Mouse (Mus musculus) kidney, adult 2 months (tissue): ENCODE measurements around the gene Hes5. TPM values are rescaled to one million over a fixed set of nuclear protein-coding genes. Genes with fewer than 3 reads are reported as not detected.

Experiments
- DNase-seq: peaks from one replicate; pipeline ENCODE4 v3.0.0; 2021
- H3K27ac ChIP-seq: fragments of 200-500 bp; 2 replicates; pipeline ENCODE4 v1.5.1; 2012; ENCODE audit warnings: low read depth, low read length, control low read depth, inconsistent platforms; ENCODE audit not compliant: insufficient read depth
- H3K27me3 ChIP-seq: fragments of 200-500 bp; replicated peaks from 2 replicates; pipeline ENCODE4 v1.6.1; 2012; ENCODE audit warnings: mild to moderate bottlenecking, moderate library complexity, low read length, inconsistent platforms; ENCODE audit not compliant: control insufficient read depth, insufficient read depth
- H3K36me3 ChIP-seq: fragments of 200-500 bp; 2 replicates; pipeline ENCODE4 v1.6.1; 2012; ENCODE audit warnings: mild to moderate bottlenecking, moderate library complexity, low read length, inconsistent platforms; ENCODE audit not compliant: control insufficient read depth, insufficient read depth
- H3K4me1 ChIP-seq: fragments of 200-500 bp; 2 replicates; pipeline ENCODE4 v1.6.1; 2011; ENCODE audit warnings: low read length; ENCODE audit not compliant: control insufficient read depth, insufficient read depth
- H3K4me3 ChIP-seq: fragments of 200-500 bp; 2 replicates; pipeline ENCODE4 v1.5.1; 2011; ENCODE audit warnings: mild to moderate bottlenecking, low read depth, low read length, control low read depth; ENCODE audit not compliant: insufficient read depth
- CTCF ChIP-seq: fragments of 200-500 bp; conservative IDR thresholded peaks from 2 replicates; pipeline ENCODE4 v1.5.1; 2011; ENCODE audit warnings: low read depth, mild to moderate bottlenecking, control low read depth, low read length, moderate library complexity, mixed read lengths; ENCODE audit not compliant: insufficient read depth, insufficient read length
- POLR2A ChIP-seq: fragments of 200-500 bp; IDR thresholded peaks from one replicate; pipeline ENCODE4 v1.6.1; 2011; ENCODE audit warnings: low read depth, low read length, control low read depth
- WGBS: fragments of 180-500 bp; shearing (Covaris S2); methylation state at CpG from one replicate; pipeline ENCODE4 v1.1.7; 2018; 5-methylcytosine and 5-hydroxymethylcytosine counted together
- polyA plus RNA-seq: library from polyadenylated mRNA; depleted of rRNA; stranded (reverse); fragments of >200 nt; gene quantifications from 2 replicates; pipeline ENCODE4 v1.2.3, GENCODE M21; 2012

The Hes5 gene
- polyA plus RNA-seq, 1 experiment: not detected

GRCm38 (mm10) chr4:154996572-154997154, 35.9 kb downstream of the Hes5 start:
- Histone ChIP-seq H3K4me1 (no peaks in the 10 kb centered on the region), H3K27me3 (no peaks in the 10 kb centered on the region), H3K36me3 (no peaks in the 10 kb centered on the region), H3K4me3 (no peak overlapping the region), H3K27ac (no peak overlapping the region)
- TF ChIP-seq CTCF (no peak), POLR2A (no peak)
- WGBS: 31% methylated on average over 8 of the region's 8 CpGs
- DNase-seq: peak; percentile 46

- DNase-seq: no peak
- Histone ChIP-seq H3K27ac (no peak overlapping the region), H3K36me3 (no peaks in the 10 kb centered on the region), H3K27me3 (no peaks in the 10 kb centered on the region), H3K4me3 (no peak overlapping the region), H3K4me1 (no peaks in the 10 kb centered on the region)
- TF ChIP-seq POLR2A: no peak
- TF ChIP-seq CTCF: no peak
- WGBS: 76% methylated on average over 5 of the region's 5 CpGs
Observed at GRCm38 (mm10) chr4:154999379-154999778, 38.7 kb downstream of the Hes5 start.

- 77% methylated on average over 3 of the region's 3 CpGs for WGBS
- no peak overlapping the region for H3K27ac ChIP-seq
- DNase-seq: no peak
- no peak for TF ChIP-seq POLR2A
- TF ChIP-seq CTCF: no peak
- H3K4me3 ChIP-seq: no peak overlapping the region
- H3K4me1 ChIP-seq: no peaks in the 10 kb centered on the region
- H3K36me3 ChIP-seq: no peaks in the 10 kb centered on the region
- no peaks in the 10 kb centered on the region for H3K27me3 ChIP-seq
Observed at GRCm38 (mm10) chr4:155005278-155005677, 44.6 kb downstream of the Hes5 start.

GRCm38 (mm10) chr4:155006296-155006695, 45.6 kb downstream of the Hes5 start:
- 75% methylated on average over 10 of the region's 10 CpGs for WGBS

GRCm38 (mm10) chr4:155007641-155008040, 46.9 kb downstream of the Hes5 start:
- DNase-seq: no peak
- Histone ChIP-seq H3K27ac (no peak overlapping the region), H3K36me3 (no peaks in the 10 kb centered on the region), H3K4me3 (no peak overlapping the region), H3K4me1 (no peaks in the 10 kb centered on the region), H3K27me3 (no peaks in the 10 kb centered on the region)
- 87% methylated on average over 3 of the region's 3 CpGs for WGBS
- no peak for TF ChIP-seq CTCF
- no peak for TF ChIP-seq POLR2A

More at GRCm38 (mm10) chr4:155006296-155006695, 45.6 kb downstream of the Hes5 start:
- Histone ChIP-seq H3K4me3 (no peak overlapping the region), H3K27me3 (no peaks in the 10 kb centered on the region), H3K27ac (no peak overlapping the region), H3K36me3 (no peaks in the 10 kb centered on the region), H3K4me1 (no peaks in the 10 kb centered on the region)
- TF ChIP-seq CTCF (no peak), POLR2A (no peak)
- no peak for DNase-seq

- H3K27me3 ChIP-seq: no peaks in the 10 kb centered on the region
- TF ChIP-seq POLR2A: no peak
- no peak for TF ChIP-seq CTCF
- no peaks in the 10 kb centered on the region for H3K36me3 ChIP-seq
- no peak overlapping the region for H3K27ac ChIP-seq
- no peak overlapping the region for H3K4me3 ChIP-seq
- no peak for DNase-seq
- H3K4me1 ChIP-seq: no peaks in the 10 kb centered on the region
Observed at GRCm38 (mm10) chr4:155008075-155008474, 47.4 kb downstream of the Hes5 start.

GRCm38 (mm10) chr4:155009216-155009615, 48.5 kb downstream of the Hes5 start:
- Histone ChIP-seq H3K27me3 (no peaks in the 10 kb centered on the region), H3K4me3 (no peak overlapping the region), H3K4me1 (no peaks in the 10 kb centered on the region), H3K27ac (no peak overlapping the region), H3K36me3 (no peaks in the 10 kb centered on the region)
- WGBS: 65% methylated on average over 3 of the region's 3 CpGs
- no peak for DNase-seq
- no peak for TF ChIP-seq POLR2A
- TF ChIP-seq CTCF: no peak
